Mouse (Mus musculus) liver, postnatal 0 days (tissue): Measurements from ENCODE around the gene Cdk18.

ENCODE experiments used
- CTCF ChIP-seq: sonication (generic); IDR thresholded peaks from 2 replicates; pipeline ENCODE4 v1.5.1; 2016; ENCODE audit warnings: antibody characterized with exemption, low read depth
- EP300 ChIP-seq: IDR thresholded peaks from 2 replicates; pipeline ENCODE4 v1.6.1; 2016; ENCODE audit warnings: antibody characterized with exemption, low read depth, mild to moderate bottlenecking

DNA sequence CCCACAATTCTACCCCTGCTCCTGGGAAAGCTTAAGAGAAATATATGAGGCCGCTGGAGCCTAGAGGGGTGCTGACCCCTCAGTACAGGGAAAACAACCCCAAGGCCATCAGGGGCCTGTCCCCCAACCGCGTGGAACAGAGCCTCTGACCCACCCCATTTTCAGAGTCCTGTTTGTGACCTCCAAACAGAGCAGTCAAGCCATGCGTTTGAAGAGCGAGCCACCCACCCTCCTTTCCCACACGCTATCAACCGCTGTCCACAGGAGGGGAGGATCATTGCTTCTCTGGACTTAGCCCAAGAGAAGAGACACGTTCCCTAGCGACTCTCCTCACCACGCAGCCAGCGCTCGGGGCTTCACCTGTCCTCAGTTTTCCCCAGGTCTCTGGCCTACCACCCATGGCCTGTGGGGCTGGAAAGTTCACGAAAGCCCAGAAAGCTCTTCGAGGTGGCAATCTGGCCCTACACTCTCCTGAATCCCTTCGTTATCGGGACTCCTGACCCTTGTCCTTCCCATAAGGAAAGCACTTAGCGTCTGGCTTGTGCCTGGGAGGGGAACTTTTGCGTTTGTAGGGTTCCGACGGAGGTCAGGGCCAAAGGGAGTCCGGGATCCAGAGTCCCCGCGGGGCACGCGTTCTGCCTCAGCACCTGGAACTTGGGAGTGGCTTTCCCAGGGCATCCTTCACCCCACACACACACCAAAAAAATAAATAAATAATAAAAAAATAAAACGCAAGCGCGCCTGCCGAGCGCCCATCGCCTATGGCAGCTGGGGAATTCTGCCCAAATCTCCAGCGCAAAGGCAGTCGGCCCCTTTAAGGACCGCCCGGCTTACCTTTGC lies 688 bp downstream of the Cdk18 start:
- TF ChIP-seq CTCF (no peak), EP300 (no peak)
